Mouse (Mus musculus): ENCODE data around the gene Ctbp1.

GRCm38 (mm10) chr5:33210515-33210914 is 64.3 kb downstream of the Ctbp1 start:
- TF ChIP-seq EP300 (IDR thresholded peaks at IDR 0.05), result no peak
- no peak for TF ChIP-seq CTCF (IDR thresholded peaks at IDR 0.05)

All from lung, postnatal 0 days (tissue).